Mouse (Mus musculus) liver, adult 2 months (tissue): ENCODE measurements around the gene Sec63.

ENCODE experiments used
- CTCF ChIP-seq: fragments of 200-500 bp; IDR thresholded peaks from 2 replicates; pipeline ENCODE4 v1.5.1; 2011; ENCODE audit warnings: low read depth, low read length, control low read depth
- POLR2A ChIP-seq: fragments of 200-500 bp; IDR thresholded peaks from 2 replicates; pipeline ENCODE4 v1.6.1; 2011; ENCODE audit warnings: low read length, control low read depth; ENCODE audit not compliant: insufficient read depth; ENCODE audit errors: extremely low read depth

GRCm38 (mm10) chr10:42855250-42855649 lies 94.0 kb downstream of the Sec63 start:
- TF ChIP-seq CTCF (no peak), POLR2A (no peak)
